Mouse (Mus musculus) myocyte (in vitro differentiated cells): ENCODE results near the gene Ntn4.

ENCODE experiments used
- MAX ChIP-seq: IDR thresholded peaks from one replicate; pipeline ENCODE4 v1.6.1; 2011; ENCODE audit warnings: low read depth, mild to moderate bottlenecking, control low read depth
- TCF3 ChIP-seq: IDR thresholded peaks from one replicate; pipeline ENCODE4 v1.6.1; 2011; ENCODE audit warnings: low read depth, control low read depth; ENCODE audit not compliant: insufficient read length

- no peak for TF ChIP-seq TCF3
- TF ChIP-seq MAX: no peak
These were observed 47.3 kb downstream of the Ntn4 start for GRCm38 (mm10) chr10:93687781-93688180.
